Mouse (Mus musculus): ENCODE data around the gene Ppp4r1.
A peak's percentile ranks its signal among the peaks of the same experiment; 100 is the strongest.

Ppp4r1 gene

GRCm38 (mm10) chr17:65773617-65774016 is 8.8 kb upstream of the Ppp4r1 start:
- DNase-seq: no peak

GRCm38 (mm10) chr17:65774439-65774838 is 7.9 kb upstream of the Ppp4r1 start:
- no peak for DNase-seq

DNA sequence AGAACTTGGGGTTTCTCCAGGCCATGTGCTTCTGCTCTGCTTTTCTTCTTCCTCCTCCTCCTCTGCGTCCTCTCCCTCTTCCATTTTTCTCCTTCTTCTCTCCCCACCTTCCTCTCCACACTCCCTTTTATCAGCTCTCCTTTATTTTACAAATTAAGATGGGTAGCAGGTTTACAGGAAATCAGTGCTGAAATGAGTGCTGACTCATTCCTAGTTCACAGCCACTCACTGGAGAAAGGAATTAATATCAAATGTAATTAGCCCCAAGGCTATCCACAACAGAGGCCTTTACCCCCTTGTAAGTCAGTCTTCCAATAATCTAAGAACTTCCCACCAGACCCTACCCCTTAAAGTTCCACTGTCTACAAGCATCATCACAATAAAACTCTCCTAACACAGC is 6.1 kb upstream of the Ppp4r1 start:
- DNase-seq: no peak

DNA sequence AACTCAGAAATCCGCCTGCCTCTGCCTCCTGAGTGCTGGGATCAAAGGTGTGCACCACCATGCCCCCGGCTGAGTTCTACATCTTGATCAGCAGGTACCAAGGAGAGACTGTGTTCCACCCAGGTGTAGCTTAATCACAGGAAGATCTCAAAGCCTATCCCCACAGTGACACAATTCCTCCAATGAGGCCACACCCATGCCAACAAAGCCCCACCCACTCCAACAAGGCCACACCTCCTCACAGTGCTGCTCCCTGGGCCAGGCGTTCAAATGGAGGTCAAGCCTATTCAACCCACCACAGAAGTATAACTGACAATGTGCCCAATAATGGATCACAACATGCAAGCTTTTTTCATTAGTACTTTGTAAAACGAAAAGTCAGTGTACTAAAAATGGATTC is 4.9 kb upstream of the Ppp4r1 start:
- DNase-seq: no peak

DNA sequence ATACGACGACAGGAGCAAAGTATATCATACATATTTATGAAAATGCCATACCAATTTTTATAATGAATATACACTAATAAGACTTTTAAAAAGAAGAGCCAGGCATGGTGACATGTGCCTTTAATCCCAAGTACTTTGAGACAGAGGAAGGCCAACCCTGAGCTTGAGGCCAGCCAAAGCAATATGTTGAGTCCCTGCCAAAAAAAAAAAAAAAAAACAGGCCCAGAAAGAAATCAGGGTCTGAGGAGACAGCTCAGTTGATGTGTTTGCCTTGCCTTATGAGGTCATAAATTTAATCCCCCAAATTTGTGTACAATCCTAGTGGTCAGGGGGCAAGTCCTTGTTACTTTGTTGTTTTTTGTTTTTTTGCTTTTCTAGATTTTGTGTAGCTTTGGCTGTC is 1.4 kb upstream of the Ppp4r1 start:
- DNase-seq: no peak

- peak; percentile 89 for DNase-seq
Observed at GRCm38 (mm10) chr17:65783182-65784161, 1.1 kb downstream of the Ppp4r1 start.

GRCm38 (mm10) chr17:65784610-65785140 is 2.3 kb downstream of the Ppp4r1 start:
- no peak for DNase-seq

DNA sequence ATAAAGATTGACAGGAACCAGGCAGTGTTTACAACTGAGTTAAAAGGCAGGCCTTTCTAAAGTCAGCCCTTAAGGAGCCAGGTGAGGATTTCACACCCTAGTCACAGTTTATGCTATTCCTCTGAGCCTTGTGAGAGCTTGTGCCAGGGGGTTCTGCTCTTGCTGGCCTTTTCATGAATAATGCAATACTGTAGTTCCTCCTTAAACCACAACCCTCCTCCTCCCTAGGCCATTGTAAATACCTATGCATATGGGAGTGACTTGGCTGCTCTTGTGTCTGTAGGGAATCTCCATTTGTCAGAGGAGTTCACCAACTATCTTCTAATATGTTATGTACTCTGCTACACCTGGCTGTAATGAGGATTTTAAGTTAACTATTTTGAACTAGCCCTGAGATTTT is 3.3 kb downstream of the Ppp4r1 start:
- DNase-seq: no peak

GRCm38 (mm10) chr17:65786225-65786624 is 3.9 kb downstream of the Ppp4r1 start:
- no peak for DNase-seq

- DNase-seq: no peak
Observed at GRCm38 (mm10) chr17:65787261-65787660, 4.9 kb downstream of the Ppp4r1 start.

GRCm38 (mm10) chr17:65788542-65789291 is 6.3 kb downstream of the Ppp4r1 start:
- DNase-seq: peak; percentile 68

- DNase-seq: no peak
Observed at GRCm38 (mm10) chr17:65789576-65789975, 7.2 kb downstream of the Ppp4r1 start.

DNA sequence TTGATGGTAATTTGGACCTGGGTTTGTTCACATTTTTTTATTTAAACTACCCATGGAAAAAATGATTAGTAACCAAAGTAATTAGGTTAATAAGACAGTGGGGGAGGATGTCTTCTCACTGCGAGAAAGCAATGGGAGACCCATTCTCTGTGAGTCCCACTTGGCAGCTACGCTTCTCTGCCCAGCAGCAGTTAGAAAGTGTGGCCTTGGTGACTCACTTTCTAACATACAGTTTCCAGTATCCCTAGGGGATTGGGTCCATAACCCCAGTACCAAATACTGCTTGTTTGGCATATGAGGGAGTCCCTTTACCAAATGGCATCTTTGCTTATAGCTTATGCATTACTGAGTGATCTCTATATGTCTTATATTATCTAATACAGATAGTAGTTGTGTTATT is 8.8 kb downstream of the Ppp4r1 start:
- no peak for DNase-seq

- no peak for DNase-seq
Observed at GRCm38 (mm10) chr17:65793307-65793930, 11.0 kb downstream of the Ppp4r1 start.

DNA sequence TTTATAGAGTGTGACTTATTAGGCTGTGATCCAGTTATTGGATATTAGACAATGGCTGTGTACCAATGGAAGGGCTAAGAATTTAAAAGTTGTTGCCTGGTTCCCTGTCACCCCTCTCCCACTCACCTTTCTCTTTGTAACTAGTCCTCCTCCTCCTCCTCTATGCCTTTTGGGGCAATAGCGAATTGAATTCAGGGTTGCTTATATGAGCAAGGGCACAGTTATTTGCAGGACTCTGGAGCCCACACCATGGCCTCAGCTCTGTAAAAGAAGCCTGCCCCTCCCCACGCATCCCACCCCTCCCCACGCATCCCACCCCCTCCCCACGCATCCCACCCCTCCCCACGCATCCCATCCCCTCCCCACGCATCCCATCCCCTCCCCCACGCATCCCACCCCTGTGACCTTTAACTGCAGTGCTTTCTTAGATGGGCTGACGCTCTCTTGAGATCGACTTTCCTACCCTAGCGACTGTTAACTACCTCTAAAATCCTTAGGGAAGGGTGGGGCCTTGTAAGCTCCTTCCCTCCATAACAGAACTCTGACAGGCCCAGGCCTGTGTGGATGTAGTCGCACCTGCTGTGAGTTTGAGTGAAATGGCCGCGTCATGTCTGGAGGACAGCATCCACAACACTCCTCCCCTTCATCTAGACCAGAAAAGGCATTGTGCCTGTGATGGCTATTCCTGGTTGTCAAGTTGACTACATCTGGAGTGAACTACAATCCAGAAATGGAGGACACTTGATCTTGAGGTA is 11.9 kb downstream of the Ppp4r1 start:
- DNase-seq: no peak

DNA sequence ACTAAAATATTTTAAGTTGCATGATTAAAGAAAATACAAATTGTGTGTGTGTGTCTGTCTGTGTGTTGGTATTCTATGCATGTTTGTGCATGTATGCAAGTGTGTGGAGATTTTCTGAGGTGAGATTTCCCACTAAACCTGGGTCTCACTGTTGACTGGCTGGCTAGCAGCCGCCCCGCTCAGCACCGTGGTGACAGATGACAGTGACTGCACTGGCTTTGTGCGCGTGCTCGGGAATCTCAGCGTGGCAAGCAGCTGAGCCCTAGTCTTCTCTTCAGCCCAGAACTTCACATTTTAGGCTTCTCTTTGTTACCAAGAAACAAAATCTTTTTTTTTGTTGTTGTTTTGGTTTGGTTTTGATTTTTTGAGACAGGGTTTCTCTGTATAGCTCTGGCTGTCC is 13.7 kb downstream of the Ppp4r1 start:
- no peak for DNase-seq

DNA sequence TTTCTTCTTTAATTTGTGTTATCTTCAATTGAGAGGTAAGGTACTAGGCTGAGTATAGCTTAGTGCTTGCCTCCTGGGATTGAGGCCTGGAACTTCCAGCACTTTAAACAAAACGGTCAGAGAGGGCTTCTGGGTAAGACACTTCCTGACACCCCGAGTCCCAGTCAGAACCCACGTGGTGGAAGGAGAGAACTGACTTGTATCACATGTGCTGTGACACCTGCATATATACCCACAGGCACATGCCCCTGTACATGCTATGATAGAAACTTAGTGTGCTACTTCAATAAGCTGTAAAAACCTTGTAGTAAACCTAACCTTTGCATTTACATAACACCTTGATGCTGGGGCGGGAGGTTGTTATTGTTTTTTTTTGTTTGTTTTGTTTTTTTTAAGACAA is 16.1 kb downstream of the Ppp4r1 start:
- no peak for DNase-seq

DNA sequence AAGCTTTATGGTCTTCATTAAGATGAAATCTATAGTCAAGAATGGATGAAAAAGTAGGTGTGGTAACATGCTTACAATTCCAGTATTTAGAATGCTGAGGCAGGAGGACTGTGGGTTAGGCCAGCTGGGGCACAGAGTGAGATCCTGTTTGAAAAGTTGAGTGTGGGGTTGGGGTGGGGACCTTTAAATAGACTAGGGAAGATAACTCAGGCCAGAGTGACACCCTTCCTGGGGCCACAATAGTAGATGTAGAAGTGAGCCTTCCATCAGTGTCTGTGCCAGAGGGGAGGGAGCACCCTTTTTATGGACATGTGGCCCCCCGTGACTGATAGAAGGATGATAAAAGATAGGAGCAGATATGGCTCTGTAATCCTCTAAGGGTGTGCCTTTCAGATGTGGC is 17.0 kb downstream of the Ppp4r1 start:
- DNase-seq: no peak

- no peak for DNase-seq
Observed at GRCm38 (mm10) chr17:65800451-65800850, 18.1 kb downstream of the Ppp4r1 start.

DNA sequence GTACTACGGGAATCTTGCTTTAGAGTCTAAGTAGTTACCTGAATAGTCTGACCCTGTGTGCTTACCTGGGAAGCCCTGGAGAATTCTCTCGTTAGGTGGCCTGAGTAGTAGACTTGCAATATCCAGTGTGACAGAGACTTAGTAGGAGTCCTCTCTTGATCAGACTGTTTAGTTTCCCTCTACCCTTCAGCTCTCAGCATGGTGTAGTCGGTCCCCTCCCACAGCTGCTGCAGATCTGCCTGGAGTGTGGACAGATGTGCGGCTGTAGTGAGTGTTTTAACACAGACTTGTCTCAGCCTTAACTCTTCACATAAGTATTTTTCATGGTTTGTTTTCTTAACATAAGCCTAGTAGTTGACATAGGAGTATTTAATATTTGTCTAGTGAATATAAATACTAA is 19.7 kb downstream of the Ppp4r1 start:
- no peak for DNase-seq

- no peak for DNase-seq
Observed at GRCm38 (mm10) chr17:65805966-65806365, 23.6 kb downstream of the Ppp4r1 start.

DNA sequence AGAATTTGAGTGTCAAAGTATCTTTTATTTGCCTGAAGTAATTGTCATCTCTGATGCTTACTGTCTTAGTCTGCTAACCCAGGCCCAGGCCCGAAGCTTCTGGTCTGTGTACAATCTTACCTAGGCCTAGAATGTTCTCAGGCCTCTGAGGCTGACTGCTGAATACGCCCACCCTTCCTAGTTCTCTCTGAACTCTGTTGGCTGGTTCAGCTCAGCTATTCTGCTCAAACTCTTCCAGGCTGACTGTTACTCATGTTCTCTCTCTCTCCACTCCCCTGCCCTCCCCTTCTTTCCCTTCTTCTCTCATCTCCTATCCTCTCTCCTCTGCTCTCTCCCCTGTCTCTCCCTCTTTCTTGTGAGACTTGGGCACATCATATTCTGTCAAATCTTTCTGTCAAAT is 24.0 kb downstream of the Ppp4r1 start:
- no peak for DNase-seq

DNA sequence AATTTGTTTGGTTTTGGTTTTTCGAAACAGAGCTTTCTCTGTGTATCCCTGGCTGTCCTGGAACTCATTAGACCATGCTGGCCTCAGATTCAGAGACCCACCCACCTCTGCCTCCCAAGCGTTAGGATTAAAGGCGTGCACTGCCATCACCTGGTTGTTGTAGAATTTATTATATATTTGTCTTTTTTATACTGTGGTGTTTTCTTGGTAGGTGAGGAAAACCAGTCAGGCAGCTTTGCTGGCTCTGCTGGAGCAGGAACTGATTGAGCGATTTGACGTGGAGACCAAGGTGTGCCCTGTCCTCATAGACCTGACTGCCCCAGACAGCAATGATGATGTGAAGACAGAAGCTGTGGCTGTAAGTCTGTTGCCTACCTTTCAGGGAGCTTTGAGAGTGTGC is 28.7 kb downstream of the Ppp4r1 start:
- DNase-seq: no peak
